Mouse (Mus musculus) T-cell, adult 66 days (primary cell): ENCODE data around the gene Slc18b1. TPM values are rescaled to one million over a fixed set of nuclear protein-coding genes. Genes with fewer than 3 reads are reported as not detected.

Experiments
- total RNA-seq, 2 experiments: library from RNA; stranded (reverse); gene quantifications; 3 replicates in 1 of 2; 4 replicates in 1 of 2; pipeline ENCODE4 v1.2.4; 2023

Gene Slc18b1
- under 1 TPM in 1 of 2 experiments, not detected in 1; 0.86 TPM for total RNA-seq

GRCm38 (mm10) chr10:23796551-23797503, at the start of gene Slc18b1:
TSS of gene Slc18b1 (plus strand) at chr10:23796986.

GRCm38 (mm10) chr10:23787062-23787821, 9.5 kb upstream of the Slc18b1 start, which contains the start of gene Rps12:
TSS of gene Rps12 (minus strand) at chr10:23787275.

GRCm38 (mm10) chr10:23851228-23851912, 54.6 kb downstream of the Slc18b1 start, which contains the start of gene Vnn3:
TSS of gene Vnn3 (plus strand) at chr10:23851462.

Other genes starting within 250 kb of the Slc18b1 start
- gene Rps12, start 9.7 kb upstream of the Slc18b1 start, total RNA-seq = 1,000 to 10,000 TPM in 1 of 2 experiments, 100 to 1,000 TPM in 1; 994 to 1,362 TPM
- gene Vnn3, start 54.5 kb downstream of the Slc18b1 start, total RNA-seq = not detected
- not detected for gene Vnn1, start 97.7 kb downstream of the Slc18b1 start, total RNA-seq
- not detected for gene Taar1, start 123.4 kb downstream of the Slc18b1 start, total RNA-seq
- gene Taar2, start 141.6 kb downstream of the Slc18b1 start, total RNA-seq = not detected
- gene Taar3, start 152.6 kb downstream of the Slc18b1 start, total RNA-seq = not detected
- gene Taar4, start 163.5 kb downstream of the Slc18b1 start, total RNA-seq = not detected
- gene Taar5, start 173.7 kb downstream of the Slc18b1 start, total RNA-seq = not detected
- gene Taar6, start 188.7 kb downstream of the Slc18b1 start, total RNA-seq = not detected
- not detected for gene Taar7a, start 196.5 kb downstream of the Slc18b1 start, total RNA-seq
- not detected for gene Taar7b, start 203.0 kb downstream of the Slc18b1 start, total RNA-seq
- gene Taar7d, start 230.2 kb downstream of the Slc18b1 start, total RNA-seq = not detected
- gene Taar7e, start 240.6 kb downstream of the Slc18b1 start, total RNA-seq = not detected